Mouse (Mus musculus) embryo, embryonic 10 days (tissue): ENCODE data around the gene Pate3.
A peak's percentile ranks its signal among the peaks of the same experiment; 100 is the strongest.
"Not testable (repeated sequence)": the region's sequence is repeated elsewhere in the genome, so short reads cannot be mapped to it uniquely, and the experiment has no call there.

ENCODE experiments used
- DNase-seq: peaks from one replicate; pipeline ENCODE4 v3.0.0-alpha.2; 2015; ENCODE audit warnings: low spot score

Gene Pate3

GRCm38 (mm10) chr9:35648102-35648501 lies at the start of gene Pate3:
Gene Pate3, minus strand, starts transcription at chr9:35648202.
- DNase-seq = no peak

GRCm38 (mm10) chr9:35691924-35692323 lies 43.9 kb upstream of the Pate3 start:
- no peak for DNase-seq

- DNase-seq = no peak
These were observed 39.0 kb upstream of the Pate3 start, which contains the start of gene Pate1 for GRCm38 (mm10) chr9:35687013-35687412. Gene Pate1, minus strand, starts transcription at chr9:35687390.

DNA sequence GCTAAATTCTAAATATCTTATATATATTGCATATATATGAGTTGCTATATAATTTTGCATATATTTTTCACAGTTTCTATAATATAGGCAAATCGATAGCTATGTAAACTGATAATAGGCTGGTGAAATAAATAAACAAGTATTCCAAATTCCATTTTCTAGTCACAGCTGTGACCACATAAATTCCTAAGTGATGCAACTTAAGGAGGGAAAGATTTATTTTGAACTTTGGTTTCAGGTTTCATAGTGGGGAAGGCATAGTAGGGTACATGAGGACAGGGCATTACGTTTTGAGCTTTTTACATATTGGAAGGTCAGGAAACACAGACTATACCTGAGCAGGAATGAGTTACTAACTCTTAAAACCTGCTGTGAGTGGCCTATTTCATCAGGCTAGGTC lies 25.6 kb upstream of the Pate3 start:
- no peak for DNase-seq

DNA sequence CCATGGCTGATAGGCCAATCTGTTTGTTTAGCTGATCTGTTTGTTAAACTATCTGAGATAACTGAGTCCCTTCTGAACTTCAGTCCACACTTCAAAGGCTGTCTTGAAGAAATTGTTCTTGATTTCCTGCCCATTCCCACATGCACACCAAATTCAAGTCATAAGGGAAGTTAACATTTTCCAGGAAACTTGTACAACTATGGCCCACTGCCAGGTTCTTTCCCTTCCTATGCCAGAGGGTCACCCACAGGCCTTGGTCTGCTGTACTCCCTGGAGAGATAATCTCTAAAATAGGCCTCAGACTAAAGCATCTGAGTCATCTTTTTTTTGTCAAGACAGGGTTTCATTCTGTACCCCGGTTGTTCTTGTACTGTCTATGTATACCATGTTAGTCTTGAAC lies 15.0 kb downstream of the Pate3 start:
- no peak for DNase-seq

DNA sequence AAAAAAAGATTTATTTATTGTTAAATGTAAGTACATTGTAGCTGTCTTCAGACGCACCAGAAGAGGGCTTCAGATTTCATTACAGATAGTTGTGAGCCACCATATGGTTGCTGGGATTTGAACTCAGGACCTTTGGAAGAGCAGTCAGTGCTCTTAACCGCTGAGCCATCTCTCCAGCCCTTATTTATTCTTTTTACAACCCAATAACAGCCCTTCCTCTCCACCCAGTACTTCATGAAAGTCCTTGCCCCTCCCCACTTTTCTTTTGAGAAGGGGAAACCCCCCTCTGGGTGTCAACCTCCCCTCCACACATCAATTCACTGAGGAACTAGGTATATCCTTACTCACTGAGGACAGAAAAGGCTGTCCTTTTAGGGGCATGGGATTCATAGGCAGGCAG lies 31.2 kb downstream of the Pate3 start:
- DNase-seq = not testable (repeated sequence)

- DNase-seq = peak; percentile 4
These were observed 34.0 kb downstream of the Pate3 start for GRCm38 (mm10) chr9:35614005-35614404.

DNA sequence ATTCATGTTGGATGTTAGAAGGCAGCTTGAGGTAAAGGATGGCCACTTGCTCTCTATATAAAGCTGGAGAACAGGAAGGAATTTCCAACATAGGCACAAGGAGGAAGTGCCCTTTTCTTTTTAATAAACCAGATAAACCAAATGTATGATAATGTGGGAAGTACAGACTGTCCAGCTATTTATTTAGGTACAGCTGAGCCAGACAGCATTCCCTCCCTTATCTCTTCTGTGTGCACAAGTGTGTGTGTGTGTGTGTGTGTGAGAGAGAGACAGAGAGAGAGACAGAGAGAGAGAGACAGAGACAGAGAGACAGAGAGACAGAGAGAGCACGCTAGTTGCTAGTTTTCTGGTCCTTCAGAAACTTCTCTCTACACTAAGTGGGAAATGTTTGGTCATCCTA lies 36.2 kb downstream of the Pate3 start, which contains the start of gene Pate4:
TSS of gene Pate4 (minus strand) at position 101 of the 400 bp plus-strand sequence.
- DNase-seq = no peak

DNA sequence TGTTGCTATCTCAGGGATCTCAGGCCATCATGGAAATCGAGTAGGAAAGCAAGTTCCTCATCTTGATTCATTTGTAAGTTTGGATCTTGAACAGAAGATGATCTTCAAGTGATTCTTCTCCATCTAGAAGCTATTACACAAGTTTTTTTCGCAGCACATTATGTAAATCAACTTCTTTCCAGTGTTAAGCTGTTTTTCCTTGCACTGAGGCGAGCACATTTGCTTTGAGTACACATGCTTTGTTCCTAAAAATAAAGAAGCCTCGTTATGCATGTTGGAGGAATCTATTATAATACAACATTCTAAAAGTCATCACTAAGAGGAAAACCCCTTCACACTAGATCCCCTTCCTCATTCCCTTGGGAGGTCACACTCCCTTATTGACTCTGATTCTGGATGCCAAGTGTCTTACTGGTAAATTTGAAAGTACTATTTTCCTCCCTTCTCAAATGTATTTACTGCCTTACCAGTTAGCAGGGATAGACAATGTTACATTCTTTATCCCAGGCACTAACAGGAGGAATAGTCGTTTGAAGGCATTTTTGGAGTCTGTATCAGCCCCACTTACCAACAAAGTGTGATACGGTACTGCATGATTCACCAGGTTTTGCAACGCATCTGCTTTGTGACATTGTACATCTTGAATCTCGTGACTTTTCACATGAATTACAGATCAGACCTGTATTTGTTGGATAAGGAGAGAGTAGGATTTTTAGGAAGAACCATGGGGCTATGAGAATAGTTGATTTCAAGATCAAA lies 40.2 kb downstream of the Pate3 start:
- no peak for DNase-seq
